Mouse (Mus musculus) lung, postnatal 14 days (tissue): Measurements from ENCODE around the gene Ophn1.

ENCODE experiments used
- DNase-seq: peaks from one replicate; pipeline ENCODE4 v3.0.0; 2021

The Ophn1 gene

GRCm38 (mm10) chrX:98774247-98774950, 116.4 kb downstream of the Ophn1 start:
- no peak for DNase-seq

GRCm38 (mm10) chrX:98755089-98755488, 135.7 kb downstream of the Ophn1 start:
- no peak for DNase-seq

- DNase-seq, result no peak
These were observed 139.5 kb downstream of the Ophn1 start for GRCm38 (mm10) chrX:98751279-98751817.

GRCm38 (mm10) chrX:98736758-98737157, 154.1 kb downstream of the Ophn1 start:
- DNase-seq, result no peak

GRCm38 (mm10) chrX:98722991-98723390, 167.8 kb downstream of the Ophn1 start:
- DNase-seq, result no peak

- DNase-seq, result no peak
These were observed 183.1 kb downstream of the Ophn1 start for GRCm38 (mm10) chrX:98707766-98708165.

GRCm38 (mm10) chrX:98701635-98702034, 189.2 kb downstream of the Ophn1 start:
- DNase-seq, result peak; percentile 57

- DNase-seq, result no peak
These were observed 208.2 kb downstream of the Ophn1 start for GRCm38 (mm10) chrX:98682603-98683002.

- DNase-seq, result no peak
These were observed 209.5 kb downstream of the Ophn1 start for GRCm38 (mm10) chrX:98681281-98681680.

GRCm38 (mm10) chrX:98670988-98671387, 219.8 kb downstream of the Ophn1 start:
- no peak for DNase-seq

- DNase-seq, result no peak
These were observed 239.4 kb downstream of the Ophn1 start for GRCm38 (mm10) chrX:98651431-98651830.

GRCm38 (mm10) chrX:98628666-98629404, 262.0 kb downstream of the Ophn1 start:
- DNase-seq, result no peak

GRCm38 (mm10) chrX:98618865-98619264, 272.0 kb downstream of the Ophn1 start:
- peak; percentile 25 for DNase-seq

GRCm38 (mm10) chrX:98617426-98617825, 273.4 kb downstream of the Ophn1 start:
- DNase-seq, result no peak

GRCm38 (mm10) chrX:98574201-98574600, 316.6 kb downstream of the Ophn1 start:
- no peak for DNase-seq

GRCm38 (mm10) chrX:98546458-98546857, 344.4 kb downstream of the Ophn1 start:
- no peak for DNase-seq

GRCm38 (mm10) chrX:98515329-98515728, 375.5 kb downstream of the Ophn1 start:
- DNase-seq, result no peak

- DNase-seq, result no peak
These were observed 376.4 kb downstream of the Ophn1 start for GRCm38 (mm10) chrX:98514359-98514904.
